Mouse (Mus musculus): ENCODE results near the gene Tmtc4. TPM values are rescaled to one million over a fixed set of nuclear protein-coding genes. Genes with fewer than 3 reads are reported as not detected.

Gene Tmtc4
- total and polyA plus RNA-seq, 3 experiments: 1.4 to 3.3 (median 2.7) TPM

DNA sequence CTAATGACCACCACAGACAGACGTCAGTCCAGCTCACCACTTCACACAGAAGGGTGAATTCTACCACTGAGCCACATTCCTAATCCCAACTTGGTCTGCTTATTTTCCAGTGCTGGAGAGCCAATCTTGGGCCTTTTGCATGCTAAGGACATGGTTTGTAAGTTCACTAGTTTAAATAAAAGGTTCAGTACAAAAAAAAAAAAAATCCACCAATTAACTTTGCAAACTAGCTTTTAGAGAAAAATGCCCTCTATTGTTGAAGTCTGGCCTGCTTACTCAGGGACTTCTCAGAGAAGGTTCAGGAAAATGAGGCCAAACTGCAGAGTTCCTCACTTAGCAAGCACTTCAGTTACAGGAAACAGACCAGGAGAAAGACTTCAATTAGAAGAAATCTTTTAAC, 71.7 kb downstream of the Tmtc4 start:
- peak overlapping the region; percentile 72 to 95 (median 81) for H3K4me3 ChIP-seq (replicated peaks in 1 of 3; ENCODE audit: low read depth in 2 of 3, low read length in 2 of 3, poor library complexity in 1 of 3)
- no peaks in the 10 kb centered on the region for H3K9me3 ChIP-seq (replicated peaks; ENCODE audit: low read length)
- peaks cover 14% of the 10 kb centered on the region for H3K79me2 ChIP-seq (replicated peaks; ENCODE audit: control insufficient read depth, extremely low read depth, insufficient read depth, poor library complexity, severe bottlenecking)
- peaks cover 0 to 21% of the 10 kb centered on the region in 2 experiments for H3K36me3 ChIP-seq (replicated peaks in 1 of 2; ENCODE audit: control insufficient read depth in 1 of 2, insufficient read depth in 1 of 2, low read length in 1 of 2)
- H3K4me2 ChIP-seq (ENCODE audit: insufficient read depth, low read depth, poor library complexity, severe bottlenecking): peak overlapping the region; percentile 97
- in situ Hi-C loops (cut with MboI; ENCODE audit: low pct_ligation_motif_present, low pct_unique_long_range_greater_than_20kb, low sequenced_read_pairs) (no loop called here), dilution Hi-C loops (cut with MboI; ENCODE audit: extremely low pct_ligation_motif_present, extremely low pct_unique_long_range_greater_than_20kb, low sequenced_read_pairs) (no loop called here)
- DNase-seq (ENCODE audit: extremely low read depth): no peak
- peaks cover 7 to 31% of the 10 kb centered on the region in 2 experiments; a peak in 2 of 4 replicates for H3K4me1 ChIP-seq (ENCODE audit: control insufficient read depth in 1 of 2, insufficient read depth in 2 of 2)
- TF ChIP-seq MYC (IDR thresholded peaks at IDR 0.05; ENCODE audit: low read depth, low read length) (peak; percentile 24; the same call in 1 of the 2 replicates), NELFE (IDR thresholded peaks at IDR 0.05; ENCODE audit: low read depth, low read length) (no peak), CTCF (conservative IDR thresholded peaks at IDR 0.05 in 1 of 2, IDR thresholded peaks at IDR 0.05 in 1 of 2; ENCODE audit: low read depth in 2 of 2, low read length in 2 of 2) (no peak), USF2 (conservative IDR thresholded peaks at IDR 0.05; ENCODE audit: low read depth, low read length) (no peak), E2F4 (IDR thresholded peaks at IDR 0.05; ENCODE audit: insufficient replicate concordance, low read depth, low read length) (no peak), CHD1 (IDR thresholded peaks at IDR 0.05; ENCODE audit: low read depth, low read length) (no peak), UBTF (IDR thresholded peaks at IDR 0.05; ENCODE audit: low read depth, low read length) (no peak), ETS1 (conservative IDR thresholded peaks at IDR 0.05; ENCODE audit: low read depth, low read length) (no peak), ZKSCAN1 (IDR thresholded peaks at IDR 0.05; ENCODE audit: borderline replicate concordance, low read depth, low read length) (no peak), JUN (IDR thresholded peaks at IDR 0.05; ENCODE audit: insufficient read depth, low read depth, low read length) (no peak), ZNF384 (IDR thresholded peaks at IDR 0.05; ENCODE audit: low read depth, low read length) (peak; percentile 84), SMC3 (IDR thresholded peaks at IDR 0.05; ENCODE audit: low read depth, low read length) (no peak)
- H3K27ac ChIP-seq (ENCODE audit: insufficient read depth, low read depth): no peak overlapping the region
- H3K27me3 ChIP-seq (replicated peaks): no peaks in the 10 kb centered on the region
- peak overlapping the region; percentile 83 for H3K9ac ChIP-seq (ENCODE audit: insufficient read depth, low read depth)

DNA sequence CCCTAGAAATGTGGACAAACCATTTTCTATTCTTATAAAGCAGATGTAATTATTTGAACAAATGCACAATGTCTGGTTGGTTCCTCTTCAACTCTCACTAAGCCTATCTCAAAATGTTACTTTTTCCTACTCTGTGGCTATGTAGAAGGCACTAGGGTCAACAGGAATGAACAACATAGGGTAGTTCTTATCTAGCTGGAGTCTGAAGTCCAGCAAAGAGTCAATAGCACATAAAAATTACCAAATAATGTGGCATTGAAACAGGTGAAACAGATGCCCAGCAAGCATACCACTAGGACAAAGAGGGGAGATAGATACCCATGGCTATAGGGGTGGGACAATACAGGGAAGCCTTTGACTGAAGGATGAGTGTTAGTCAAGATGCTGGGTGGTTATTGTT, 72.6 kb downstream of the Tmtc4 start:
- Histone ChIP-seq H3K36me3 (replicated peaks in 1 of 2; ENCODE audit: control insufficient read depth in 1 of 2, insufficient read depth in 1 of 2, low read length in 1 of 2) (peaks cover 0 to 22% of the 10 kb centered on the region in 2 experiments), H3K4me2 (ENCODE audit: insufficient read depth, low read depth, poor library complexity, severe bottlenecking) (peak overlapping the region; percentile 97; the same call in 1 of the 2 replicates), H3K27me3 (replicated peaks) (no peaks in the 10 kb centered on the region), H3K4me3 (replicated peaks in 1 of 3; ENCODE audit: low read depth in 2 of 3, low read length in 2 of 3, poor library complexity in 1 of 3) (no peak overlapping the region), H3K79me2 (replicated peaks; ENCODE audit: control insufficient read depth, extremely low read depth, insufficient read depth, poor library complexity, severe bottlenecking) (peaks cover 14% of the 10 kb centered on the region), H3K4me1 (ENCODE audit: control insufficient read depth in 1 of 2, insufficient read depth in 2 of 2) (peaks cover 7 to 24% of the 10 kb centered on the region in 2 experiments; a peak in 2 of 4 replicates), H3K27ac (ENCODE audit: insufficient read depth, low read depth) (no peak overlapping the region), H3K9me3 (replicated peaks; ENCODE audit: low read length) (no peaks in the 10 kb centered on the region), H3K9ac (ENCODE audit: insufficient read depth, low read depth) (no peak overlapping the region)
- DNase-seq (ENCODE audit: extremely low read depth): no peak
- no peak for TF ChIP-seq CTCF (conservative IDR thresholded peaks at IDR 0.05 in 1 of 2, IDR thresholded peaks at IDR 0.05 in 1 of 2; ENCODE audit: low read depth in 2 of 2, low read length in 2 of 2)
- no peak for TF ChIP-seq SIN3A (IDR thresholded peaks at IDR 0.05; ENCODE audit: low read length)
- no peak for TF ChIP-seq MEF2A (IDR thresholded peaks at IDR 0.05; ENCODE audit: borderline replicate concordance, low read depth, low read length)
- no peak for TF ChIP-seq RCOR1 (conservative IDR thresholded peaks at IDR 0.05; ENCODE audit: low read depth, low read length)
- TF ChIP-seq SMC3 (IDR thresholded peaks at IDR 0.05; ENCODE audit: low read depth, low read length): no peak
- TF ChIP-seq ZKSCAN1 (IDR thresholded peaks at IDR 0.05; ENCODE audit: borderline replicate concordance, low read depth, low read length): no peak
- no peak for TF ChIP-seq JUND (conservative IDR thresholded peaks at IDR 0.05; ENCODE audit: low read depth, low read length)
- TF ChIP-seq ZMIZ1 (IDR thresholded peaks at IDR 0.05; ENCODE audit: low read depth, low read length): no peak
- TF ChIP-seq KAT2A (IDR thresholded peaks at IDR 0.05; ENCODE audit: insufficient replicate concordance, low read length): no peak
- TF ChIP-seq RAD21 (IDR thresholded peaks at IDR 0.05; ENCODE audit: low read depth, low read length): no peak
- no peak for TF ChIP-seq JUN (IDR thresholded peaks at IDR 0.05; ENCODE audit: insufficient read depth, low read depth, low read length)
- no peak for TF ChIP-seq EP300 (IDR thresholded peaks at IDR 0.05; ENCODE audit: low read length)
- TF ChIP-seq MYC (IDR thresholded peaks at IDR 0.05; ENCODE audit: low read depth, low read length): no peak
- no peak for TF ChIP-seq ELF1 (IDR thresholded peaks at IDR 0.05; ENCODE audit: low read depth, low read length)
- no peak for TF ChIP-seq MAFK (IDR thresholded peaks at IDR 0.05; ENCODE audit: insufficient replicate concordance, low read length)
- no peak for TF ChIP-seq NELFE (IDR thresholded peaks at IDR 0.05; ENCODE audit: low read depth, low read length)
- no peak for TF ChIP-seq MAZ (IDR thresholded peaks at IDR 0.05; ENCODE audit: low read depth, low read length)
- TF ChIP-seq TCF12 (IDR thresholded peaks at IDR 0.05; ENCODE audit: low read depth, low read length): no peak
- no peak for TF ChIP-seq ETS1 (conservative IDR thresholded peaks at IDR 0.05; ENCODE audit: low read depth, low read length)
- in situ Hi-C loops (cut with MboI; ENCODE audit: low pct_ligation_motif_present, low pct_unique_long_range_greater_than_20kb, low sequenced_read_pairs): no loop called here
- dilution Hi-C loops (cut with MboI; ENCODE audit: extremely low pct_ligation_motif_present, extremely low pct_unique_long_range_greater_than_20kb, low sequenced_read_pairs): no loop called here

All from CH12.LX (cell line).